Mouse (Mus musculus): ENCODE measurements at regions not wholly inside any gene's neighbourhood (a gene's known extent, or its start where the extent isn't known, plus 50 kb on each side); places are given as distances from the start of the nearest gene placed in this dataset.

DNA sequence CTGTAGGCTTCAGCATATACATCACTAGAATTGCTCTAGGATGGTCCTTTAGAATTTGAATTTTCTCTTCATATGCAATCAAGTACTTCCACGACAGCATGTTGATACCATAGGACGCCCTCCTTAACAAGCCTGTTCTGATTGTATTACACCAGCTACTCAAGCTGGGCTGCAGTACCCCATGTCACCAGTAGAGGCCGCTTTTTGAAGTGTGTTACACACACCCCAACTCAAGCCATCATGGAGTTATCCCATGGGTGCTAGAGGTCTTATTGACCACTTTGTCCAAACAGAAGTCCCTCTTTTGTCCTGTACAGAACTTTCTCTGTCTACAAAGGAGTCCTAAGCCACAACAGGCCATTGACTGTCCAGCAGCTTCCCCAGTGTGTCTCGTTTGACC, 342.6 kb upstream of the Zmiz1 start:
- Histone ChIP-seq H3K4me1 (replicated peaks; ENCODE audit: control insufficient read depth, insufficient read depth, low read length) (no peaks in the 10 kb centered on the region), H3K9me3 (ENCODE audit: control insufficient read depth, low read length) (no peaks in the 10 kb centered on the region), H3K9ac (ENCODE audit: low read length) (no peak overlapping the region), H3K36me3 (ENCODE audit: control insufficient read depth, insufficient read depth, low read length) (no peaks in the 10 kb centered on the region), H3K4me2 (ENCODE audit: low read depth, low read length) (no peak overlapping the region), H3K27me3 (ENCODE audit: control insufficient read depth, insufficient read depth, low read depth, low read length) (no peaks in the 10 kb centered on the region), H3K4me3 (ENCODE audit: low read length) (no peak overlapping the region), H3K27ac (ENCODE audit: low read length) (no peak overlapping the region)
- peak; percentile 54; the same call in 1 of the 2 replicates for ATAC-seq (ENCODE audit: low read depth)
- WGBS: 39% methylated on average over 4 of the region's 4 CpGs

DNA sequence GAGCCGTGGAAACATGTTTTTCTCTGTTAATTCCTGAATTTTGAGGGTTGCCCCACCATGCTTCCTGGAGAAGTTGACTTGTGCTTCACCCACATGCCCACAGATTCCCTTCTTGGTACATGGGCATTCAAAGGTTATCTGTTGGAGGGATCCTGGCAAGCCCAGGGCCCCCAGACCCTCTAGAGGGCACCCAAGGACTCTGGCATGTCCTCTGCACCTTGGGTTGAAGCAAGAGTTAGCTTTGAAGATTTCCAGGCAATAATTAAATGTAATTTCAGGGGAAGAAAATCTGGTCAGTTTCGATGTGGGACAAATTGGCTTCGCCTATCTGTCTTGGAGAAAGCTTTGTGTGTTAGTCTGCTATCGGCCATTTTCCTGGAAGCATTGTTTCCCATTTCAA, 339.0 kb upstream of the Zmiz1 start:
- 79% methylated on average over 4 of the region's 4 CpGs for WGBS
- H3K9ac ChIP-seq (ENCODE audit: low read length): no peak overlapping the region

DNA sequence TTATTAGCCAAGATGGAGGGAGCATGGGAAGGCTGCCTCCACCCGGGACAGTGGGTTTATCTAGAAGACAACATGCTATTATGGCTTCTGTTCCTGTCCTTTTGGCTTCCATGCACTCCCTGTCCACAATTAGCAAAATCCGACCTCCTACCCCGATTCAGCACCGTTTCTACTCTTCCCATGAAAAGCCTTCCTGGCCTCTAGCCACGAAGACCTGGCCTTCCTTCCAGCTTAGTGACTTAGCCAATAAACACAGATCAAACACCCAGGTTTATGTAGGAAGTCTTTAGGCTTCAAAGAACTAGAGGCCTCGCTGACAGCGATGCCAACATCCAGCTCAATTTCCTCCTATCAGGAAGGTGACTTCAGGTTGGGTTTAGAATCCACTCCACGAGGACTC, 338.5 kb upstream of the Zmiz1 start:
- Histone ChIP-seq H3K36me3 (ENCODE audit: control insufficient read depth, insufficient read depth, low read length) (no peaks in the 10 kb centered on the region), H3K4me1 (replicated peaks; ENCODE audit: control insufficient read depth, insufficient read depth, low read length) (no peaks in the 10 kb centered on the region), H3K4me3 (ENCODE audit: low read length) (no peak overlapping the region), H3K27me3 (ENCODE audit: control insufficient read depth, insufficient read depth, low read depth, low read length) (no peaks in the 10 kb centered on the region), H3K4me2 (ENCODE audit: low read depth, low read length) (no peak overlapping the region), H3K9ac (ENCODE audit: low read length) (no peak overlapping the region), H3K27ac (ENCODE audit: low read length) (no peak overlapping the region), H3K9me3 (ENCODE audit: control insufficient read depth, low read length) (no peaks in the 10 kb centered on the region)
- ATAC-seq (ENCODE audit: low read depth): no peak
- WGBS: 39% methylated on average over 8 of the region's 8 CpGs

More for the DNA sequence above, 339.0 kb upstream of the Zmiz1 start:
- H3K27ac ChIP-seq (ENCODE audit: low read length): no peak overlapping the region
- ATAC-seq (ENCODE audit: low read depth): no peak
- no peaks in the 10 kb centered on the region for H3K9me3 ChIP-seq (ENCODE audit: control insufficient read depth, low read length)
- no peaks in the 10 kb centered on the region for H3K27me3 ChIP-seq (ENCODE audit: control insufficient read depth, insufficient read depth, low read depth, low read length)
- H3K4me3 ChIP-seq (ENCODE audit: low read length): no peak overlapping the region
- no peak overlapping the region for H3K4me2 ChIP-seq (ENCODE audit: low read depth, low read length)
- H3K4me1 ChIP-seq (replicated peaks; ENCODE audit: control insufficient read depth, insufficient read depth, low read length): no peaks in the 10 kb centered on the region
- H3K36me3 ChIP-seq (ENCODE audit: control insufficient read depth, insufficient read depth, low read length): no peaks in the 10 kb centered on the region

DNA sequence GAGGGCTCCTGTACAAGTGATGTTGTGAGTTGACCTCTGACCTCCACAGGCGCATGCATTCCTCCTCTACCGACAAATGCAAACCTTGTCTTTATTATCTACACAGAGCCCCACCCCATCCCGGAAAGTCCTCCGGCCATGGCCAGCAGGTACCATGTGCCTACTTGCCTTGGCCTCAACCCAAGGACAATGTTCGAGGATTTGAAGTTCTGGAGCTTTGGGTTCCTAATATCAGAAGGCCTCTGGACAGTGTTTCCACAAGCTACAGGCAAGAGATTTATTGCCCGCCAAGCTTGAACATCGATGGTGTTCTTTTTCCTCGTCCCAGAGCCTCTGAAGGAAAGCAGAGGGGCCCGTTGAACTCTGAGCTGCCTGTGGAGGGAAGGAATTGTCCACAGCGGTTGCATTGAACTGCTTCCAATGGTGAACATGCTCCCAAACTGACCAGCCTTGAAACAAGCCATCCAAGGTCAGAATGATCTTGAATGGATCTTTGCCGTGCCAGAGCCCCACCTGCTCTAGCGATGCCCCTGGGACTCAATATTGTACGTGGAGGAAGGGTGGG, 335.9 kb upstream of the Zmiz1 start:
- Histone ChIP-seq H3K27ac (ENCODE audit: low read length) (no peak overlapping the region), H3K9me3 (ENCODE audit: control insufficient read depth, low read length) (no peaks in the 10 kb centered on the region), H3K4me2 (ENCODE audit: low read depth, low read length) (no peak overlapping the region), H3K4me3 (ENCODE audit: low read length) (no peak overlapping the region), H3K27me3 (ENCODE audit: control insufficient read depth, insufficient read depth, low read depth, low read length) (no peaks in the 10 kb centered on the region), H3K9ac (ENCODE audit: low read length) (no peak overlapping the region), H3K4me1 (replicated peaks; ENCODE audit: control insufficient read depth, insufficient read depth, low read length) (no peaks in the 10 kb centered on the region), H3K36me3 (ENCODE audit: control insufficient read depth, insufficient read depth, low read length) (no peaks in the 10 kb centered on the region)
- 71% methylated on average over 13 of the region's 13 CpGs for WGBS
- no peak for ATAC-seq (ENCODE audit: low read depth)

DNA sequence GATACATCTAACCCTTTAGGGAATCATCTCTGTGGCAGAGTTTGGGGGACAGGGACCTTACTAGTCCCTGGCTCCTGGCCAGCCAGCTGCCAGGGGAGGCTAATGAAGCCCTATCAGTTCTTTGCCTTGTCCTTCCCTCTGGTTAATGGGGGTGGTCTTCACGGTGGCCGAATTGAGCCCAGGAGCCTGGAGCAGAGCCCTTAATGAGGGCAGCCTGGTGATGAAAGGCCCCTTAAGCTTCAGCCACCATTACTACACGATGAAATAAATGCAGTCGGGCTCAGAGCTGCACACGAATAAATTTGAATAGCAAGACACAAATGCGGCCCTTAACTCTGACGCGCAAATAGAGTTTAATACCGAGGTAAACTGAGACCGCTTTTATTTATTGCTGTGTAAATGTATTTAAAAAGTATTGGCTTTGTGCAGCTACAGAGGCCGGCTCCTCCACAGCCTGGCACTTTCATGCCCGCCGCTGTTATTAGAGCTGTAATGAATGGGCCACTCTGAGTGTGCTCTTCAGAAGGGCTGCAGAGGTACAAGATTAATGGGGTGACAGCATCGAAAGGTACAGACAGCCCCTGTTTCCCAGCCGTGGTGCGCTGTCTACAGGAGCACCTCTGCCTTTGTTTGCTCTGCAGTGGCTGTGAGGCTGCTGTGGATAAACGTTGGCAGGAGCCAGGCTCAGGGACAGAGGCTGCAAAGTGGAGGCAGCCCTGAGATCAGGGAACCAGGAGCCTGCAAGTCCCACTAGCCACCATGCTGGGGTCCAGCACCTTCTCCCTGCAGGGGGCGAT, 335.2 kb upstream of the Zmiz1 start:
- H3K4me2 ChIP-seq (ENCODE audit: low read depth, low read length): no peak overlapping the region
- H3K27me3 ChIP-seq (ENCODE audit: control insufficient read depth, insufficient read depth, low read depth, low read length): no peaks in the 10 kb centered on the region
- no peak overlapping the region for H3K4me3 ChIP-seq (ENCODE audit: low read length)
- WGBS: 45% methylated on average over 18 of the region's 18 CpGs
- ATAC-seq (ENCODE audit: low read depth): no peak
- H3K9ac ChIP-seq (ENCODE audit: low read length): no peak overlapping the region
- H3K4me1 ChIP-seq (replicated peaks; ENCODE audit: control insufficient read depth, insufficient read depth, low read length): no peaks in the 10 kb centered on the region
- no peaks in the 10 kb centered on the region for H3K36me3 ChIP-seq (ENCODE audit: control insufficient read depth, insufficient read depth, low read length)
- no peak overlapping the region for H3K27ac ChIP-seq (ENCODE audit: low read length)
- no peaks in the 10 kb centered on the region for H3K9me3 ChIP-seq (ENCODE audit: control insufficient read depth, low read length)

DNA sequence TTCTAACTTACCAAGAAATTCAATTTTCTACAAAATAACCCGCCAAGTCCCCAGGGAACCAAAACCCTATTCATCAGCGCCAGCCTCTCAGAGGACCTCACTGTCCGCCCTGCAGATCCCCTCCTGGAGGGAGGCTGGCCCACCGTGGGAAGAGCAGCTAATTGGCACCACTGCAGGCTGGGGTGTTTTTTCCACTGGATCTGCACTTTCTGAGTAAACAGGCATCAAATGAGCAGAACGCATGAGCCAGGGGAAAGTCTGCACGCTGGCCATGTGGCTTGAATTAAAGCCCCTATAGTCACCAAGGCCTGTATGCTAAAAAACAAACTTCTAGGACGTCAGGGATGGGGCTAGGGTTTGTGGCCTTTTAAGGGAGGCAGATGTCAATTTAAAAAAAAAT, 332.4 kb upstream of the Zmiz1 start:
- Histone ChIP-seq H3K27ac (ENCODE audit: low read length) (no peak overlapping the region), H3K4me1 (replicated peaks; ENCODE audit: control insufficient read depth, insufficient read depth, low read length) (no peaks in the 10 kb centered on the region), H3K36me3 (ENCODE audit: control insufficient read depth, insufficient read depth, low read length) (no peaks in the 10 kb centered on the region), H3K9ac (ENCODE audit: low read length) (no peak overlapping the region), H3K27me3 (ENCODE audit: control insufficient read depth, insufficient read depth, low read depth, low read length) (no peaks in the 10 kb centered on the region), H3K9me3 (ENCODE audit: control insufficient read depth, low read length) (no peaks in the 10 kb centered on the region), H3K4me3 (ENCODE audit: low read length) (no peak overlapping the region), H3K4me2 (ENCODE audit: low read depth, low read length) (no peak overlapping the region)
- WGBS: 62% methylated on average over 7 of the region's 7 CpGs
- ATAC-seq (ENCODE audit: low read depth): no peak

DNA sequence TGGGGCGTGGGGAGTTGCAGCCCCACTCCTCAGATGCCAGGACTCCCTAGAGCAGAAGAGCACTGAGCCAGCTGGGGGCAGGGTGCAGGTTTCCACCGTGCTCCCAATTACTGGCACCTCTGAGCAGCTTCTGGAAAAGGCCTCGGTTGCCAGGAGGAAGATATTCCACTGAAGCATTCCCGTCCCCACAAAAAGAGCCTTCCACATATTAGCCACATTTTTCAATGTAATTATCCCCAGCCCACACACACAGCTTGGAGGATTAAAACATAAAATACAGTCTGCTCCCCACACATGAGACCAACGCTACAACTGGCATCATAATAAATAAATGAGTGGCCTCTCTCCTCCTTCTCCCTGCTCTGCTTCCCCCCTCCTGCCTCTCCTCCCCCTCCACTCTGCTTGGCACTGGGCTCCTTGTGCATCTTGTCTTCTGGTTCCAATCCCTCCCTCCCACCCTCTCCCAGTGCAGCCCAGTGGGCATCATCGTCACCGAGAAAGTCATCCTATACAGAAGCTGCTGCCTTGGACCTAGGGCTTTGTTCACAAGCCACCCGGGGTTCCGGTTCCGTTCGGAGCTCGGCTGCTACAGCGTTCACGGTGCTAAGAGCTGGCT, 331.3 kb upstream of the Zmiz1 start:
- no peak for ATAC-seq (ENCODE audit: low read depth)
- Histone ChIP-seq H3K4me1 (replicated peaks; ENCODE audit: control insufficient read depth, insufficient read depth, low read length) (no peaks in the 10 kb centered on the region), H3K4me2 (ENCODE audit: low read depth, low read length) (no peak overlapping the region), H3K27me3 (ENCODE audit: control insufficient read depth, insufficient read depth, low read depth, low read length) (no peaks in the 10 kb centered on the region), H3K4me3 (ENCODE audit: low read length) (no peak overlapping the region), H3K9ac (ENCODE audit: low read length) (no peak overlapping the region), H3K36me3 (ENCODE audit: control insufficient read depth, insufficient read depth, low read length) (no peaks in the 10 kb centered on the region), H3K27ac (ENCODE audit: low read length) (no peak overlapping the region), H3K9me3 (ENCODE audit: control insufficient read depth, low read length) (no peaks in the 10 kb centered on the region)
- 44% methylated on average over 14 of the region's 14 CpGs for WGBS

DNA sequence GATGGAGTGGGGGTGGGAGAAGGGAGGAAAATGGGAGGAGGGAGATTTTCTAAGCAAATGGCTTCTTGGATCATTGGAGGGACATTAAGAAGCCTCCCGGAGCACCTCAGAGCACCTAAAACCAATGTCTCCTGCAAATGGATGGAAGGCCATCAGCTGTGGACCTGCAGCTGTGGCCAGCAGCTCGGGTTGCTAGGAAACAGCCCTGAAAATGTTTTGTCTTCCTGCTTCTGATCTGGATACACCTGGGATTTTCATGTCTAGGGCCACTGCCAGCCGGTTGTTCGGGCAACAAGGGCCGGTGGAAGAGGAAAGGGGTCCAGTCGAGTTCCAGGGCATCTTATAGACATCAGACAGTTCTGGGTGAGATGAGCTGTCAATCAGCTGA, 330.8 kb upstream of the Zmiz1 start:
- no peak overlapping the region for H3K27ac ChIP-seq (ENCODE audit: low read length)
- H3K4me2 ChIP-seq (ENCODE audit: low read depth, low read length): no peak overlapping the region
- no peak for ATAC-seq (ENCODE audit: low read depth)
- 54% methylated on average over 6 of the region's 6 CpGs for WGBS
- no peak overlapping the region for H3K9ac ChIP-seq (ENCODE audit: low read length)
- no peaks in the 10 kb centered on the region for H3K36me3 ChIP-seq (ENCODE audit: control insufficient read depth, insufficient read depth, low read length)
- H3K9me3 ChIP-seq (ENCODE audit: control insufficient read depth, low read length): no peaks in the 10 kb centered on the region
- H3K4me3 ChIP-seq (ENCODE audit: low read length): no peak overlapping the region
- no peaks in the 10 kb centered on the region for H3K4me1 ChIP-seq (replicated peaks; ENCODE audit: control insufficient read depth, insufficient read depth, low read length)
- H3K27me3 ChIP-seq (ENCODE audit: control insufficient read depth, insufficient read depth, low read depth, low read length): no peaks in the 10 kb centered on the region

DNA sequence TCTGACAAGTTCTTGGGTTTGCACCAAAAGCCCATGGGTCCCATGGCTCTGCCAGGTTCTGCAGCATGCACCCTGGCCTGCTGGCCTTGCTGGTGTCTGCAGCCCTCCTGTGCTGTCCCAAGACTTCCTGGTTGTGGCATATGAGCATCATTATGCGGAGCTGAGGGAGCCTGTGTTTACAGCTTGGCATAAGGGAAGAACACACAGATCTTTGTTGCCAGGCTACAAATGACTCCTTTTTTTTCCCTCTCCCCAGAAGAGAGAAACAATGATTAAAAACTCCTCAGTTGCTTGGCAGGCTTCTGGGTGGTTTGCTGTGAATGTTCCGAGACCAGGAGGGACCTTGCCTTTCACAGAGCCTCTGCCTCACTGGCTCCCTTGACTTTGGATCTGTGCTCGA, 323.6 kb upstream of the Zmiz1 start:
- Histone ChIP-seq H3K27me3 (ENCODE audit: control insufficient read depth, insufficient read depth, low read depth, low read length) (no peaks in the 10 kb centered on the region), H3K4me3 (ENCODE audit: low read length) (no peak overlapping the region), H3K9me3 (ENCODE audit: control insufficient read depth, low read length) (no peaks in the 10 kb centered on the region), H3K36me3 (ENCODE audit: control insufficient read depth, insufficient read depth, low read length) (no peaks in the 10 kb centered on the region), H3K4me2 (ENCODE audit: low read depth, low read length) (no peak overlapping the region), H3K4me1 (replicated peaks; ENCODE audit: control insufficient read depth, insufficient read depth, low read length) (peaks cover 14% of the 10 kb centered on the region), H3K9ac (ENCODE audit: low read length) (no peak overlapping the region), H3K27ac (ENCODE audit: low read length) (no peak overlapping the region)
- 52% methylated on average over 3 of the region's 3 CpGs for WGBS
- ATAC-seq (ENCODE audit: low read depth): 0 out of 2 replicates have a peak, but pooled peaks have one; percentile 26
